Mouse (Mus musculus): ENCODE results near the gene Nox4. TPM values are rescaled to one million over a fixed set of nuclear protein-coding genes. Genes with fewer than 3 reads are reported as not detected.
"Not testable (repeated sequence)": the region's sequence is repeated elsewhere in the genome, so short reads cannot be mapped to it uniquely, and the experiment has no call there.

The Nox4 gene
- polyA plus RNA-seq, 1 experiment from 2014 or later, result 3.5 TPM

DNA sequence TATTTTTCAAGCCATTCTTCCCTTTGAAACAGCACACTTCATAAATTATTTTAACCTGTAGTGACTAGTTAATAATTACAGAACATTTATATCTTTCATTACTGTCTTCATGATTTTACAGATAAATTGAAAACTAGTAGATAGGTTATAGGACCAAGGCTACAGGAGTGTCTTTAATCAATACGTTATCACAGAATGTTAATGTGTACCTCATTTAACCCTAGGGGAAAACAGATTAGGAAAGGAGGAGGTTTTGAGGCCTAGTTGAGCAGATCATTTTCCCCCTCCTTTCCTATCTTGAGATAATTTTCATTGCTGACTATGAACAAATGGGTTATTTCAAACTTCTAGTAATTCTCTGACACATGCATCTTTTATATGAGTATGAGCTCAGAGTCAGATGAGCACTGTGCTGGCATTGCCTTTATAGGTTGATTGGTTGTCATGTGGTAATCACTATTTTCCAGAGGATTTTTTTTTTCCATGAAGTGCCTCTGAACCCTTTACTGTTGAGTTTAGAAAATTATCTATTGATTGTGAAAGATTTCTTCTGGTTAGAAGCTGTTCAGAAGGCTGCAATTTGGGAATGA is 57.9 kb downstream of the Nox4 start:
- WGBS, result 84% methylated on average over 1 of the region's 1 CpGs
- no peak overlapping the region for H3K4me3 ChIP-seq
- no peaks in the 10 kb centered on the region for H3K9me3 ChIP-seq
- no peaks in the 10 kb centered on the region for H3K27me3 ChIP-seq (ENCODE audit: insufficient read depth, poor library complexity, severe bottlenecking)
- H3K36me3 ChIP-seq, result no peaks in the 10 kb centered on the region
- DNase-seq (ENCODE audit: low spot score), result no peak
- no peaks in the 10 kb centered on the region for H3K4me1 ChIP-seq
- no peak overlapping the region for H3K27ac ChIP-seq

GRCm38 (mm10) chr7:87321571-87321970 is 75.7 kb downstream of the Nox4 start:
- no peaks in the 10 kb centered on the region for H3K4me1 ChIP-seq
- no peaks in the 10 kb centered on the region for H3K36me3 ChIP-seq
- no peak for DNase-seq (ENCODE audit: low spot score)
- 82% methylated on average over 3 of the region's 3 CpGs for WGBS
- no peak overlapping the region for H3K4me3 ChIP-seq
- H3K27ac ChIP-seq, result no peak overlapping the region
- H3K27me3 ChIP-seq (ENCODE audit: insufficient read depth, poor library complexity, severe bottlenecking), result no peaks in the 10 kb centered on the region
- H3K9me3 ChIP-seq, result no peaks in the 10 kb centered on the region

- H3K4me3 ChIP-seq, result no peak overlapping the region
- H3K27me3 ChIP-seq (ENCODE audit: insufficient read depth, poor library complexity, severe bottlenecking), result no peaks in the 10 kb centered on the region
- WGBS, result 84% methylated on average over 1 of the region's 1 CpGs
- H3K4me1 ChIP-seq, result no peaks in the 10 kb centered on the region
- H3K9me3 ChIP-seq, result no peaks in the 10 kb centered on the region
- no peaks in the 10 kb centered on the region for H3K36me3 ChIP-seq
- H3K27ac ChIP-seq, result no peak overlapping the region
- no peak for DNase-seq (ENCODE audit: low spot score)
Measured at GRCm38 (mm10) chr7:87322085-87322484, 76.2 kb downstream of the Nox4 start.

DNA sequence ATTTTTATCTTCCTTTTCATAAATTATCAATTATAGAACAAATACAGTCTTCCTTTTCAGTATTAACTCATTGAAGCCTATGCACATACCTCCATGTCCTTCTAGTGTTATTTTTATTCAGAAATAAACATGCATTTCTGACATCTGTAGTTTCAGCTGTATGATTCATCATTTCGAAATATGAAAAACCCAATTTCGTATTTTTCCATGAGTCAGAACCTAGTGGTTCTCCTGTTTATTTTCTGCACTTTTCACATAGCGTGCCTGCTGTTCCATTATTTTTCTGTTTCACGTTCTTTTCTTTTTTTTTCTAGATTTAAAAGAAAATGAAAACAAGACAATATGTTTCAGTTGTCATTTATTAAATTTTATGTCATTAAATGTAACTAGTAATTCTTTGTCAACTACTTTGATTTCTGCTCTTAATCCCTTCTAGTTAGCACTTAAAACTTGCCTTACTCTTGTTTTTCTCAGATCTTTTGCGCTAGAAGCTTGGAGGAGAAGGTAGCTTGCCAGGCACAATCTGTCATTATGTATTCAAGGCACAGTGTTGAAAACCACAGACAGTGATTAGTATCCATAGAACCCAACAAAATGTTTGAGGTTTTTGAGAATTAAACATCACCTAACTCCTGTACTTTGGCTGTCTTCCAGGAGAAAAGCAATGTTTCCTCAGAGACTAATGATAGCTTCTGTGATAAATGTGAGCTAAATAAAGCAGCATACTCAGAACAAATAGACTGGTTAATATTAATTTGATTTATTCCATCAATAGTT is 85.1 kb downstream of the Nox4 start:
- no peaks in the 10 kb centered on the region for H3K27me3 ChIP-seq (ENCODE audit: insufficient read depth, poor library complexity, severe bottlenecking)
- H3K4me3 ChIP-seq, result no peak overlapping the region
- WGBS, result 84% methylated on average over 5 of the region's 5 CpGs
- H3K4me1 ChIP-seq, result no peaks in the 10 kb centered on the region
- H3K9me3 ChIP-seq, result no peaks in the 10 kb centered on the region
- H3K27ac ChIP-seq, result no peak overlapping the region
- no peaks in the 10 kb centered on the region for H3K36me3 ChIP-seq
- no peak for DNase-seq (ENCODE audit: low spot score)

- DNase-seq (ENCODE audit: low spot score), result no peak
- H3K27ac ChIP-seq, result no peak overlapping the region
- H3K4me3 ChIP-seq, result no peak overlapping the region
- WGBS, result 63% methylated on average over 3 of the region's 3 CpGs
- H3K9me3 ChIP-seq, result no peaks in the 10 kb centered on the region
- no peaks in the 10 kb centered on the region for H3K27me3 ChIP-seq (ENCODE audit: insufficient read depth, poor library complexity, severe bottlenecking)
- no peaks in the 10 kb centered on the region for H3K36me3 ChIP-seq
- no peaks in the 10 kb centered on the region for H3K4me1 ChIP-seq
Measured at GRCm38 (mm10) chr7:87345598-87345997, 99.7 kb downstream of the Nox4 start.

DNA sequence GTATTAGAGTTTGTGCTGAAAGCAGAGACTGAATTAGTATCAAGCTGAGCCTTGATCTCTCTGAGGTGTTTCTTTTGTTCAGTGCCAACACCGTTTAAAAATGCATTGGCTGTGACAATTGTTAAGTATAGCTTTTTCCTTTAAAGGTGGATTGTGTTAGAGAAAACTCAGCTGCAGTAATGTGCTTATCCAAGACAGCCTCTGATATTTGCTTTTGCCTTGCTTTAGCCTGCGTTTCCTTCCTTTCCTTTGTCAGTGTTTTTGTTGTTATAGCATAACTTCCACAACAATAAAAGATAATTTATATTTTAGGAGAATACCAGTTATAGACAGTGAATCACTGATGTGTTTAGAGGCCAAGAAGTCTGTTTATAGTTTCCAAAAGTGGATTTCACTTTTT is 106.9 kb downstream of the Nox4 start:
- Histone ChIP-seq H3K4me1 (no peaks in the 10 kb centered on the region), H3K27ac (no peak overlapping the region), H3K27me3 (ENCODE audit: insufficient read depth, poor library complexity, severe bottlenecking) (no peaks in the 10 kb centered on the region), H3K4me3 (no peak overlapping the region), H3K36me3 (no peaks in the 10 kb centered on the region), H3K9me3 (no peaks in the 10 kb centered on the region)
- no peak for DNase-seq (ENCODE audit: low spot score)
- 61% methylated on average over 2 of the region's 2 CpGs for WGBS

GRCm38 (mm10) chr7:87367834-87368233 is 121.9 kb downstream of the Nox4 start:
- DNase-seq (ENCODE audit: low spot score), result no peak
- H3K9me3 ChIP-seq, result no peaks in the 10 kb centered on the region
- no peak overlapping the region for H3K27ac ChIP-seq
- H3K4me3 ChIP-seq, result no peak overlapping the region
- H3K27me3 ChIP-seq (ENCODE audit: insufficient read depth, poor library complexity, severe bottlenecking), result no peaks in the 10 kb centered on the region
- no peaks in the 10 kb centered on the region for H3K36me3 ChIP-seq
- no peaks in the 10 kb centered on the region for H3K4me1 ChIP-seq

DNA sequence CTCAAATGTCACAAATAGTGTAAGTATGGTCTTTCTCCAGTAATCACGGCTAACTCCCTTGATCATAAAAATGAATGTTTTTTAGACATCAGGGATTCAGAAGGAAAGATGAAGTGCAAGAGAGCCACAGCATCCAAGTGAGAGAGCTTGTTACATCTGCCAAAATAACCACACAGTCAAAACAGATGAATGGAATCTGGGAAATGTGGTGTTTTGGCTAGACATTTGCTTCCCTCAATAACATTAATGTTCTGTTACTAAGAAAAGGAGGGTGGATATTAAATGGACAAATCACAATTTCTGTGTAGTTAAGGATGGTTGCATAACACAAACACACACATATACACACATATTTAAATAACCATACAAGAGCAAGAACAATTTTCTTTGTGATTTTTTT is 123.2 kb downstream of the Nox4 start:
- H3K4me3 ChIP-seq, result no peak overlapping the region
- DNase-seq (ENCODE audit: low spot score), result no peak
- H3K27ac ChIP-seq, result no peak overlapping the region
- no peaks in the 10 kb centered on the region for H3K36me3 ChIP-seq
- H3K9me3 ChIP-seq, result no peaks in the 10 kb centered on the region
- WGBS, result 95% methylated on average over 1 of the region's 1 CpGs
- H3K4me1 ChIP-seq, result no peaks in the 10 kb centered on the region
- H3K27me3 ChIP-seq (ENCODE audit: insufficient read depth, poor library complexity, severe bottlenecking), result no peaks in the 10 kb centered on the region

- no peaks in the 10 kb centered on the region for H3K4me1 ChIP-seq
- H3K27ac ChIP-seq, result no peak overlapping the region
- no peaks in the 10 kb centered on the region for H3K9me3 ChIP-seq
- no peaks in the 10 kb centered on the region for H3K27me3 ChIP-seq (ENCODE audit: insufficient read depth, poor library complexity, severe bottlenecking)
- no peaks in the 10 kb centered on the region for H3K36me3 ChIP-seq
- H3K4me3 ChIP-seq, result no peak overlapping the region
- WGBS, result 75% methylated on average over 2 of the region's 2 CpGs
- DNase-seq (ENCODE audit: low spot score), result no peak
Measured at GRCm38 (mm10) chr7:87370789-87371188, 124.9 kb downstream of the Nox4 start.

- WGBS, result 88% methylated on average over 2 of the region's 2 CpGs
- Histone ChIP-seq H3K36me3 (no peaks in the 10 kb centered on the region), H3K4me1 (no peaks in the 10 kb centered on the region), H3K4me3 (no peak overlapping the region), H3K9me3 (no peaks in the 10 kb centered on the region), H3K27me3 (ENCODE audit: insufficient read depth, poor library complexity, severe bottlenecking) (no peaks in the 10 kb centered on the region), H3K27ac (no peak overlapping the region)
- DNase-seq (ENCODE audit: low spot score), result no peak
Measured at GRCm38 (mm10) chr7:87371316-87371715, 125.4 kb downstream of the Nox4 start.

GRCm38 (mm10) chr7:87374322-87374721 is 128.4 kb downstream of the Nox4 start:
- Histone ChIP-seq H3K9me3 (no peaks in the 10 kb centered on the region), H3K27me3 (ENCODE audit: insufficient read depth, poor library complexity, severe bottlenecking) (no peaks in the 10 kb centered on the region), H3K4me3 (no peak overlapping the region), H3K4me1 (no peaks in the 10 kb centered on the region), H3K36me3 (no peaks in the 10 kb centered on the region), H3K27ac (no peak overlapping the region)
- no peak for DNase-seq (ENCODE audit: low spot score)

- Histone ChIP-seq H3K36me3 (no peaks in the 10 kb centered on the region), H3K4me1 (no peaks in the 10 kb centered on the region), H3K27me3 (ENCODE audit: insufficient read depth, poor library complexity, severe bottlenecking) (no peaks in the 10 kb centered on the region), H3K9me3 (no peaks in the 10 kb centered on the region), H3K4me3 (no peak overlapping the region), H3K27ac (no peak overlapping the region)
- 53% methylated on average over 2 of the region's 2 CpGs for WGBS
- no peak for DNase-seq (ENCODE audit: low spot score)
Measured at GRCm38 (mm10) chr7:87374935-87375334, 129.0 kb downstream of the Nox4 start.

DNA sequence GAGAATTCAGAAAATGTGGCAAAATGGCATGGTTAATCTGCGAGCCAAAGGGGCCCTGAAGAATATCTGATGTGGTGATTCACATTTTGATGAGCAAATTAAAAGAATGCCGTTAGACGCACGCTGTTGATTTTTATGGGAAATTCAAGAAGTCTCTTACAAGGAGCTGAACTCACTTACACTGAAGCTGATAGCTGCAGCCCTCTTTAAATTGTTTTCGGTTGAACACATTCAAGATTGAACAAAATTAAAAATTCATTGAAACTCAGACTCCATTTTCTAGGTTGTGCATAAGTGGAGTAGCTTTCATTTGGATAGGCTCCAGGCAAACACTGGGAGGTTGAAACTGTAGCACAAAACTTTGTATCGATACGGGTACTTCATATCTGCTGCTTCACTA is 151.1 kb downstream of the Nox4 start:
- 86% methylated on average over 7 of the region's 7 CpGs for WGBS
- H3K27ac ChIP-seq, result no peak overlapping the region
- no peak overlapping the region for H3K4me3 ChIP-seq
- DNase-seq (ENCODE audit: low spot score), result no peak
- no peaks in the 10 kb centered on the region for H3K9me3 ChIP-seq
- no peaks in the 10 kb centered on the region for H3K36me3 ChIP-seq
- H3K4me1 ChIP-seq, result no peaks in the 10 kb centered on the region
- H3K27me3 ChIP-seq (ENCODE audit: insufficient read depth, poor library complexity, severe bottlenecking), result no peaks in the 10 kb centered on the region

- H3K4me1 ChIP-seq; H3K36me3 ChIP-seq; H3K27ac ChIP-seq; H3K4me3 ChIP-seq; H3K27me3 ChIP-seq (ENCODE audit: insufficient read depth, poor library complexity, severe bottlenecking); H3K9me3 ChIP-seq; DNase-seq (ENCODE audit: low spot score): not testable (repeated sequence)
- WGBS, result 13% methylated on average over 4 of the region's 4 CpGs
Measured at GRCm38 (mm10) chr7:87411373-87411772, 165.5 kb downstream of the Nox4 start.

Measured in heart, embryonic 10.5 days (tissue).